Mouse (Mus musculus) liver, adult 2 months (tissue): Measurements from ENCODE around the gene Iscu.

Source experiments
- CTCF ChIP-seq: fragments of 200-500 bp; IDR thresholded peaks from 2 replicates; pipeline ENCODE4 v1.5.1; 2011; ENCODE audit warnings: low read depth, low read length, control low read depth
- POLR2A ChIP-seq: fragments of 200-500 bp; IDR thresholded peaks from 2 replicates; pipeline ENCODE4 v1.6.1; 2011; ENCODE audit warnings: low read length, control low read depth; ENCODE audit not compliant: insufficient read depth; ENCODE audit errors: extremely low read depth

DNA sequence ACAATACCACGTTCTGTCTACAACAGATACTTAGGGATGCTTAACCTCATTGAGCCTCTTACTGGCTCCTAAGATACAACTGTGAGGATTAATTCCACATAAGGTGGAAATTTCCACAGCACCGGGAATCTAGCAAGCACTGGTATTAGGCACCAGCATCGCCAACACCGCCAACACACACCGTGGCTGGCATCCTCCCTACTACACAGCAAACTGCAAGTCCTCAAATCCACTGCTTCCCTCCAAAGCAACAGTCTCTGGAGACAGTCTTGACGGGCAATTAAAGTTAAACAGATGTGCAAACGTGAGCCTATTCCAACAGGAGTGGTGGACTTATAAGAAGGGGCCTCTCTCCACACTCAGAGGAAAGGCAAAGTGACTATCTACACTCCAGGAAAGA, 8.7 kb downstream of the Iscu start:
- TF ChIP-seq POLR2A (no peak), CTCF (no peak)
